9 mouse cellular contexts compared by ENCODE assay signal in the genomic region with DNA sequence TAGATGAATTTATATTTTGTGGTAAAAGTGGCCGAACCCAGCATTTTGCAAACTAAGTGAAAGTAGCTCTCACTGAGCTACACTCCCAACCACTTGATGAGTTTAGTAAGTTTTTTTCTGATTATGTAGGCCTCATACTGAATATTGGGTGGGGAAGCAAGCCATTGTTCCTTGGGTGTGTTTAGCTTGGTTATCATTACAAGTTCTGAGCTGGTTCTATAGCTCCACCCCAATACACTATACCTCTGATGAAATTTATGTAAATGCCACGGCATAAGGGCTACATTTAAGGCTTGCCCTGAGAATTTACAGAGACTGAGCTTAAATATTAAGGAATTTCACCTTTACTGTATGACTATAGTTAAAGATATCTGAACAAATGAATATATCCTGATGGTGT. TPM values are rescaled to one million over a fixed set of nuclear protein-coding genes. Genes with fewer than 3 reads are reported as not detected.
DNase-seq lines count a peak whose midpoint lies in the region; ATAC-seq and TF ChIP-seq lines count a peak whose summit lies in the region.
"Had no signal": no experiment of that assay in that cellular context is flagged by ENCODE, and none has a peak within 500 bp of the region (broad histone marks: within the 10 kb centered on the region; RNA-seq: fewer than 3 reads in every experiment).

No protein-coding gene starts in this region.

- peak overlapping the region; percentile 76 for H3K4me2 ChIP-seq in forebrain, postnatal 0 days (ENCODE audit: low read depth)
- H3K4me2 ChIP-seq in liver, embryonic 16.5 days (ENCODE audit: low read depth, low read length) = peak overlapping the region; percentile 66

- intact Hi-C loops in gastrocnemius, adult 2 months (cut with DNase I) = loop anchor here (5.0 kb wide), 1 partner anchor 72 kb away; no protein-coding TSS in a partner anchor

- ATAC-seq in forebrain, postnatal 0 days = no peak
- ATAC-seq in liver, embryonic 16.5 days (ENCODE audit: low read depth) = no peak
- ATAC-seq in frontal cortex, adult (ENCODE audit: low TSS enrichment) = no peak
- no peak for ATAC-seq in activated CD4-positive, CD25-positive, alpha-beta regulatory T cell, adult 4 months

- H3K4me3 ChIP-seq in gastrocnemius, adult 2 months = peak overlapping the region; percentile 84
- H3K4me3 ChIP-seq in C2C12 (ENCODE audit: insufficient read depth, poor library complexity, severe bottlenecking) = peak overlapping the region; percentile 92
- peak overlapping the region; percentile 9 for H3K4me3 ChIP-seq in forebrain, postnatal 0 days (ENCODE audit: low read depth, low read length)
- peak overlapping the region; percentile 52 for H3K4me3 ChIP-seq in liver, embryonic 16.5 days (ENCODE audit: low read depth, low read length)

- H3K27me3 ChIP-seq in C2C12 (ENCODE audit: control insufficient read depth, insufficient read depth, insufficient read length) = no peaks in the 10 kb centered on the region
- no peaks in the 10 kb centered on the region; the same call in 1 of the 2 replicates for H3K27me3 ChIP-seq in forebrain, postnatal 0 days (ENCODE audit: insufficient read depth, low read length)
- no peaks in the 10 kb centered on the region for H3K27me3 ChIP-seq in liver, embryonic 16.5 days (ENCODE audit: control insufficient read depth, insufficient read depth, low read depth, low read length)

- H3K4me1 ChIP-seq in forebrain, postnatal 0 days (ENCODE audit: insufficient read depth) = peaks cover 11% of the 10 kb centered on the region
- H3K4me1 ChIP-seq in liver, embryonic 16.5 days (ENCODE audit: control insufficient read depth, low read depth, low read length) = peaks cover 18% of the 10 kb centered on the region

- H3K9ac ChIP-seq in forebrain, postnatal 0 days = no peak overlapping the region
- H3K9ac ChIP-seq in liver, embryonic 16.5 days (ENCODE audit: low read depth, low read length) = peak overlapping the region; percentile 38

- peaks cover 75% of the 10 kb centered on the region for H3K79me3 ChIP-seq in C2C12 (ENCODE audit: low read depth)

- peaks cover 77% of the 10 kb centered on the region for H3K79me2 ChIP-seq in C2C12 (ENCODE audit: control insufficient read depth, insufficient read depth)

- no peak overlapping the region for H3ac ChIP-seq in C2C12 (ENCODE audit: control insufficient read depth, insufficient read length, low read depth)

- no peak for TF ChIP-seq CTCF in gastrocnemius, adult 2 months (IDR thresholded peaks at IDR 0.05)
- no peak for TF ChIP-seq CTCF in C2C12 (IDR thresholded peaks at IDR 0.05; ENCODE audit: control insufficient read depth, insufficient read depth, insufficient read length)
- TF ChIP-seq CTCF in forebrain, postnatal 0 days (IDR thresholded peaks at IDR 0.05; ENCODE audit: low read depth) = no peak

- peak overlapping the region; percentile 96; the same call in 1 of the 2 replicates for H3K27ac ChIP-seq in gastrocnemius, adult 2 months
- no peak overlapping the region for H3K27ac ChIP-seq in forebrain, postnatal 0 days (ENCODE audit: low read depth, low read length)
- H3K27ac ChIP-seq in liver, embryonic 16.5 days (ENCODE audit: low read length) = no peak overlapping the region; the same call in 1 of the 2 replicates

- H3K9me3 ChIP-seq in forebrain, postnatal 0 days (ENCODE audit: low read length) = no peaks in the 10 kb centered on the region
- no peaks in the 10 kb centered on the region for H3K9me3 ChIP-seq in liver, embryonic 16.5 days (replicated peaks; ENCODE audit: control insufficient read depth, low read length)

- no peak for DNase-seq in gastrocnemius, adult 2 months
- DNase-seq in gastrocnemius, adult 8-10 months (ENCODE audit: low spot score in 2 of 2) = no peak
- DNase-seq in forebrain, postnatal 0 days = no peak
- no peak for DNase-seq in layer of hippocampus, postnatal 14 days (ENCODE audit: low spot score in 2 of 2)
- DNase-seq: cerebellum, postnatal 14 days had no signal

- peaks cover 67% of the 10 kb centered on the region for H3K36me3 ChIP-seq in C2C12 (ENCODE audit: control insufficient read depth, insufficient read depth)
- peaks cover 14% of the 10 kb centered on the region; the same call in 1 of the 2 replicates for H3K36me3 ChIP-seq in forebrain, postnatal 0 days (ENCODE audit: insufficient read depth)
- H3K36me3 ChIP-seq in liver, embryonic 16.5 days (ENCODE audit: control insufficient read depth, insufficient read depth) = peaks cover 20% of the 10 kb centered on the region

- 35% methylated on average over 2 of the region's 2 CpGs for WGBS in forebrain, postnatal 0 days
- WGBS in liver, embryonic 16.5 days (ENCODE audit: insufficient replicate concordance) = 6% methylated on average over 2 of the region's 2 CpGs

TF ChIP-seq in C2C12, 6 proteins besides CTCF, POLR2A, EP300 and RAD21:
- TF ChIP-seq MYOD1 (IDR thresholded peaks at IDR 0.05; ENCODE audit: control insufficient read depth, insufficient read length, low read depth) (no peak), CEBPB (IDR thresholded peaks at IDR 0.05; ENCODE audit: low read depth) (no peak), FOSL1 (IDR thresholded peaks at IDR 0.05; ENCODE audit: insufficient read depth, low read length, poor library complexity, severe bottlenecking) (no peak), MYOG (IDR thresholded peaks at IDR 0.05; ENCODE audit: control insufficient read depth, extremely low read depth, insufficient read length) (no peak), USF1 (IDR thresholded peaks at IDR 0.05; ENCODE audit: low read depth) (no peak), MAX (IDR thresholded peaks at IDR 0.05) (no peak)

RNA-seq across cellular contexts. Expression of a gene that starts 31.5 kb away (rescaled TPM):
- 100 to 1,000 TPM; 283 to 348 TPM for total RNA-seq in gastrocnemius, adult 2 months (2021)
- 100 to 1,000 TPM; 174 to 282 (median 238) TPM for total RNA-seq in gastrocnemius, adult 8-10 months (2022)
- polyA plus RNA-seq in C2C12 (2012; fragmentation: generic; extraction: Trizol) = 541 TPM
- total RNA-seq in forebrain, postnatal 0 days (2014; rRNA removed) = 265 and 306 TPM in 2 replicates
- 316 and 331 TPM in 2 replicates for polyA plus RNA-seq in forebrain, postnatal 0 days (2015; fragmentation: Nextera tagmentation; extraction: Ambion mirVana)
- 183 and 192 TPM in 2 replicates for polyA plus RNA-seq in liver, embryonic 16.5 days (2015; fragmentation: Nextera tagmentation; extraction: Ambion mirVana)
- 100 to 1,000 TPM; 227 to 243 TPM for total RNA-seq in layer of hippocampus, postnatal 14 days (2021)
- polyA plus RNA-seq in activated CD4-positive, CD25-positive, alpha-beta regulatory T cell, adult 4 months (2017; shearing (Covaris generic)) = 100 to 1,000 TPM; 285 to 307 TPM

Comparison
In these comparisons a context has a peak if more than half of its experiments do, and no peak if none do; other contexts are left out.
1. H3K4me3 ChIP-seq: peak in every context shown above with its lines; median percentile 92 in C2C12; 84 in gastrocnemius, adult 2 months; 52 in liver, embryonic 16.5 days; 9 in forebrain, postnatal 0 days.